Mouse (Mus musculus) liver, postnatal 0 days (tissue): ENCODE data around the gene Tppp. TPM values are rescaled to one million over a fixed set of nuclear protein-coding genes. Genes with fewer than 3 reads are reported as not detected.
"Not testable (repeated sequence)": the region's sequence is repeated elsewhere in the genome, so short reads cannot be mapped to it uniquely, and the experiment has no call there.

Source experiments
- ATAC-seq: fragments of 200-750 bp; cut with Nextera tagmentation; 2 replicates; pipeline ENCODE4 v1.8.0; 2017; ENCODE audit warnings: mild to moderate bottlenecking, moderate library complexity
- DNase-seq: peaks from one replicate; pipeline ENCODE4 v3.0.0-alpha.2; 2016
- H3K27ac ChIP-seq: fragments of 300-500 bp; sonication (generic); 2 replicates; pipeline ENCODE4 v1.5.1; 2014; ENCODE audit warnings: antibody characterized with exemption, moderate library complexity, mild to moderate bottlenecking, low read depth
- H3K27me3 ChIP-seq: fragments of 300-500 bp; sonication (generic); 2 replicates; pipeline ENCODE4 v1.6.1; 2014; ENCODE audit warnings: low read length, control low read depth, mixed read lengths; ENCODE audit not compliant: insufficient read depth
- H3K36me3 ChIP-seq: fragments of 300-500 bp; sonication (generic); replicated peaks from 2 replicates; pipeline ENCODE4 v1.6.1; 2014; ENCODE audit warnings: mild to moderate bottlenecking, control low read depth, low read length, moderate library complexity, mixed read lengths; ENCODE audit not compliant: insufficient read depth
- H3K4me1 ChIP-seq: fragments of 300-500 bp; sonication (generic); 2 replicates; pipeline ENCODE4 v1.6.1; 2014; ENCODE audit warnings: antibody characterized with exemption, mild to moderate bottlenecking, control low read depth; ENCODE audit not compliant: insufficient read depth
- H3K4me2 ChIP-seq: fragments of 300-500 bp; sonication (generic); 2 replicates; pipeline ENCODE4 v1.6.1; 2014; ENCODE audit warnings: low read depth, mild to moderate bottlenecking, low read length, moderate library complexity, mixed read lengths
- H3K4me3 ChIP-seq: fragments of 300-500 bp; sonication (generic); 2 replicates; pipeline ENCODE4 v1.5.1; 2014; ENCODE audit warnings: low read depth, low read length
- H3K9ac ChIP-seq: fragments of 300-500 bp; sonication (generic); replicated peaks from 2 replicates; pipeline ENCODE4 v1.6.1; 2014; ENCODE audit warnings: mild to moderate bottlenecking, moderate library complexity
- H3K9me3 ChIP-seq: fragments of 300-500 bp; sonication (generic); 2 replicates; pipeline ENCODE4 v1.6.1; 2016; ENCODE audit warnings: mild to moderate bottlenecking, control low read depth, low read length, mixed read lengths
- CTCF ChIP-seq: sonication (generic); IDR thresholded peaks from 2 replicates; pipeline ENCODE4 v1.5.1; 2016; ENCODE audit warnings: antibody characterized with exemption, low read depth
- EP300 ChIP-seq: IDR thresholded peaks from 2 replicates; pipeline ENCODE4 v1.6.1; 2016; ENCODE audit warnings: antibody characterized with exemption, low read depth, mild to moderate bottlenecking
- WGBS: fragments of 180-500 bp; shearing (Covaris S2); extraction: QIAGEN DNeasy Blood & Tissue Kit; methylation state at CpG from one replicate; pipeline ENCODE4 v1.1.7; 2014; ENCODE audit not compliant: insufficient replicate concordance; 5-methylcytosine and 5-hydroxymethylcytosine counted together
- polyA plus RNA-seq: library from polyadenylated mRNA; unstranded; fragments of >200 nt; fragmentation: Nextera tagmentation; extraction: Ambion mirVana; gene quantifications from 2 replicates; pipeline ENCODE4 v1.2.1, GENCODE M21; 2015

Gene Tppp
- polyA plus RNA-seq, 1 experiment from 2014 or later: 0.42 TPM

DNA sequence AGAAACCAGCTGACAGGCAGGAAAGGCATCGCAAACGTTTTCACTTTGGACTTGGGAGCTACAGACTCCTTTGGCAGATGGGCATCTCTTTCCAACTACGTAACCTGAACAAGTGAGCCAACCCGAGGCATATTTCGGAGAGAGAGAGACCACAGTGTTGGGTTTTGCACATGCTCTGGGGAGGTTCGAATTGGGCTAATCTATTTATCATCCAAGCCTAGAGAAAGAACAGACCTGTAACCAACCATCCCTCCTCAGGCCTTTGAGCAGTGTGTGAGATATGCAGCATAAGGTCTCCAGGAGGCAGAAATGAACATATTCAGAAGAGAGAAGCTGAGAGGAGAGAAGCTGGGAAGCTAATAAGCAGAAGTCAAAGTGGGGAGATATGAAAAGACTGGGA, 8.2 kb upstream of the Tppp start:
- Histone ChIP-seq H3K4me2 (no peak overlapping the region), H3K4me3 (no peak overlapping the region), H3K27ac (no peak overlapping the region), H3K9me3 (no peaks in the 10 kb centered on the region), H3K36me3 (no peaks in the 10 kb centered on the region), H3K4me1 (no peaks in the 10 kb centered on the region), H3K9ac (no peak overlapping the region), H3K27me3 (0 out of 2 replicates have a peak, but pooled peaks cover 2% of the 10 kb centered on the region)
- ATAC-seq: no peak
- 75% methylated on average over 6 of the region's 6 CpGs for WGBS
- no peak for DNase-seq
- TF ChIP-seq EP300 (no peak), CTCF (no peak)

- 50% methylated on average over 4 of the region's 4 CpGs for WGBS
- Histone ChIP-seq H3K4me1 (no peaks in the 10 kb centered on the region), H3K4me2 (no peak overlapping the region), H3K9ac (no peak overlapping the region), H3K9me3 (no peaks in the 10 kb centered on the region), H3K4me3 (no peak overlapping the region), H3K27ac (no peak overlapping the region), H3K27me3 (0 out of 2 replicates have a peak, but pooled peaks cover 2% of the 10 kb centered on the region), H3K36me3 (no peaks in the 10 kb centered on the region)
- no peak for DNase-seq
- no peak for ATAC-seq
- TF ChIP-seq CTCF (no peak), EP300 (no peak)
These were observed 7.7 kb upstream of the Tppp start for GRCm38 (mm10) chr13:74001492-74001891.

DNA sequence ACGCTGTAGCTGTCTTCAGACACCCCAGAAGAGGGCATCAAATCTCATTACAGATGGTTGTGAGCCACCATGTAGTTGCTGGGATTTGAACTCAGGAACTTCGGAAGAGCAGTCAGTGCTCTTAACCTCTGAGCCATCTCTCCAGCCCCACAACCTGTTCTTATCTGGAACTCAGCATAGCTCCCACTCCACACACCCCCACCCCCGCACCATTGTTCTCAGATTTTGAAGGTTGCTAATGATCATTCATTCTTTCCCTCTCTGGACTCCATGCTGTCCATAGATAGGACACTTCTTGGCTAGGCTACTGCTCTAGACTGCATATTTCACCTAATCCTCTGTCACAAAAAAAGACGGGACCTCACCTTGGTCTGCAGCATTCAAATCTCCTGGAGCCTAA, 2.3 kb upstream of the Tppp start:
- not testable (repeated sequence) for ATAC-seq, H3K9ac ChIP-seq

GRCm38 (mm10) chr13:74008216-74008615, 991 bp upstream of the Tppp start:
- not testable (repeated sequence) for DNase-seq, H3K4me3 ChIP-seq, H3K9ac ChIP-seq, H3K36me3 ChIP-seq, H3K9me3 ChIP-seq, H3K27ac ChIP-seq, ATAC-seq
- Histone ChIP-seq H3K4me2 (peak overlapping the region; percentile 95; the same call in 1 of the 2 replicates), H3K4me1 (peaks cover 18% of the 10 kb centered on the region), H3K27me3 (peaks cover 51% of the 10 kb centered on the region)
- WGBS: 65% methylated on average over 2 of the region's 2 CpGs

More for the DNA sequence above, 2.3 kb upstream of the Tppp start:
- H3K36me3 ChIP-seq, H3K4me2 ChIP-seq, H3K4me3 ChIP-seq, DNase-seq, H3K27ac ChIP-seq, H3K9me3 ChIP-seq: not testable (repeated sequence)
- WGBS: 84% methylated on average over 4 of the region's 4 CpGs
- Histone ChIP-seq H3K27me3 (peaks cover 49% of the 10 kb centered on the region), H3K4me1 (peaks cover 18% of the 10 kb centered on the region)

GRCm38 (mm10) chr13:74009791-74010614, 796 bp downstream of the Tppp start:
- Histone ChIP-seq H3K9me3 (no peaks in the 10 kb centered on the region), H3K4me1 (peaks cover 18% of the 10 kb centered on the region), H3K9ac (peak overlapping the region; percentile 47), H3K27me3 (peaks cover 51% of the 10 kb centered on the region), H3K4me3 (peak overlapping the region; percentile 60), H3K27ac (no peak overlapping the region), H3K4me2 (peak overlapping the region; percentile 95), H3K36me3 (no peaks in the 10 kb centered on the region)
- 2% methylated on average over 55 of the region's 55 CpGs for WGBS
- TF ChIP-seq CTCF (no peak), EP300 (no peak)
- peak; percentile 44 for DNase-seq
- peak; percentile 34 for ATAC-seq

- H3K9ac ChIP-seq: no peak overlapping the region
- ATAC-seq: no peak
- DNase-seq: no peak
- peaks cover 18% of the 10 kb centered on the region for H3K4me1 ChIP-seq
- peak overlapping the region; percentile 95 for H3K4me2 ChIP-seq
- no peaks in the 10 kb centered on the region for H3K9me3 ChIP-seq
- peak overlapping the region; percentile 60 for H3K4me3 ChIP-seq
- H3K27me3 ChIP-seq: peaks cover 49% of the 10 kb centered on the region
- TF ChIP-seq EP300 (no peak), CTCF (no peak)
- no peak overlapping the region for H3K27ac ChIP-seq
- WGBS: 9% methylated on average over 3 of the region's 3 CpGs
- H3K36me3 ChIP-seq: no peaks in the 10 kb centered on the region
These were observed 1.5 kb downstream of the Tppp start for GRCm38 (mm10) chr13:74010678-74011077.
